Comparison of ENCODE assay signal across 7 mouse cellular contexts in genomic region chr8:117498179-117498914, GRCm38 (mm10). TPM values are rescaled to one million over a fixed set of nuclear protein-coding genes. Genes with fewer than 3 reads are reported as not detected.
A peak's percentile ranks its signal among the peaks of the same experiment; 100 is the strongest.
DNase-seq lines count a peak whose midpoint lies in the region; ATAC-seq and TF ChIP-seq lines count a peak whose summit lies in the region.

Gene Plcg2 (plus strand): TSS chr8:117498291.

- peak within 1 kb of the TSS; percentile 65 for H3K4me3 ChIP-seq in intestine, embryonic 16.5 days (ENCODE audit: low read length)
- H3K4me3 ChIP-seq in liver, postnatal 0 days (ENCODE audit: low read depth, low read length): peak within 1 kb of the TSS; percentile 62
- peak within 1 kb of the TSS; percentile 48 for H3K4me3 ChIP-seq in neural tube, embryonic 11.5 days (ENCODE audit: low read depth, low read length)
- H3K4me3 ChIP-seq in thymus, adult 2 months (ENCODE audit: control insufficient read depth, insufficient read depth, low read length): peak within 1 kb of the TSS; percentile 61

- DNase-seq in R1 (ENCODE audit: low read depth, low spot score): peak; percentile 73
- DNase-seq in brain, embryonic 14.5 days (ENCODE audit: low read depth): peak; percentile 43
- peak; percentile 96 for DNase-seq in heart, adult 11 months
- DNase-seq in liver, postnatal 0 days: peak; percentile 66
- DNase-seq in neural tube, embryonic 11.5 days (ENCODE audit: low spot score): peak; percentile 50
- DNase-seq in thymus, adult 2 months: peak; percentile 59

- no peak for TF ChIP-seq CTCF in brain, embryonic 14.5 days (IDR thresholded peaks at IDR 0.05; ENCODE audit: borderline replicate concordance, extremely low read depth, insufficient read depth, insufficient read length)
- TF ChIP-seq CTCF in liver, postnatal 0 days (IDR thresholded peaks at IDR 0.05; ENCODE audit: low read depth): no peak
- no peak for TF ChIP-seq CTCF in thymus, adult 2 months (IDR thresholded peaks at IDR 0.05; ENCODE audit: borderline replicate concordance, control insufficient read depth, extremely low read depth, insufficient read depth, low read length, poor library complexity)

- no peak for TF ChIP-seq POLR2A in brain, embryonic 14.5 days (IDR thresholded peaks at IDR 0.05; ENCODE audit: borderline replicate concordance, extremely low read depth, insufficient read depth, insufficient read length, poor library complexity, severe bottlenecking)
- TF ChIP-seq POLR2A in thymus, adult 2 months (IDR thresholded peaks at IDR 0.05; ENCODE audit: control insufficient read depth, extremely low read depth, insufficient read depth, low read length, poor library complexity): no peak

- peaks cover 8% of the 10 kb centered on the region for H3K4me1 ChIP-seq in intestine, embryonic 16.5 days (ENCODE audit: control insufficient read depth, insufficient read depth, low read length)
- peaks cover 21% of the 10 kb centered on the region for H3K4me1 ChIP-seq in liver, postnatal 0 days (ENCODE audit: insufficient read depth)
- no peaks in the 10 kb centered on the region for H3K4me1 ChIP-seq in neural tube, embryonic 11.5 days (ENCODE audit: control insufficient read depth, insufficient read depth, low read length)
- H3K4me1 ChIP-seq in thymus, adult 2 months (replicated peaks; ENCODE audit: control insufficient read depth, insufficient read depth, low read length): peaks cover 14% of the 10 kb centered on the region

- H3K36me3 ChIP-seq in intestine, embryonic 16.5 days (ENCODE audit: control insufficient read depth, insufficient read depth, low read length): no peaks in the 10 kb centered on the region
- H3K36me3 ChIP-seq in liver, postnatal 0 days (replicated peaks; ENCODE audit: insufficient read depth, low read length): no peaks in the 10 kb centered on the region
- no peaks in the 10 kb centered on the region for H3K36me3 ChIP-seq in neural tube, embryonic 11.5 days (ENCODE audit: control insufficient read depth, insufficient read depth, low read length)
- H3K36me3 ChIP-seq in thymus, adult 2 months (ENCODE audit: control insufficient read depth, insufficient read depth, low read length): no peaks in the 10 kb centered on the region

- peaks cover 12% of the 10 kb centered on the region; the same call in 1 of the 2 replicates for H3K27me3 ChIP-seq in intestine, embryonic 16.5 days (replicated peaks; ENCODE audit: control insufficient read depth, insufficient read depth, low read length)
- peaks cover 14% of the 10 kb centered on the region; the same call in 1 of the 2 replicates for H3K27me3 ChIP-seq in liver, postnatal 0 days (ENCODE audit: insufficient read depth, low read length)
- H3K27me3 ChIP-seq in neural tube, embryonic 11.5 days (ENCODE audit: control insufficient read depth, insufficient read depth, low read length): peaks cover 15% of the 10 kb centered on the region
- no peaks in the 10 kb centered on the region; the same call in 1 of the 2 replicates for H3K27me3 ChIP-seq in thymus, adult 2 months (ENCODE audit: control insufficient read depth, insufficient read depth, low read length)

- peak; percentile 74 for ATAC-seq in intestine, embryonic 16.5 days
- ATAC-seq in liver, postnatal 0 days: peak; percentile 65
- peak; percentile 38; the same call in 1 of the 2 replicates for ATAC-seq in neural tube, embryonic 11.5 days (ENCODE audit: insufficient read depth, low FRiP score, low TSS enrichment)

- under 1% methylated on average over 61 of the region's 62 CpGs for WGBS in intestine, embryonic 16.5 days
- under 1% methylated on average over 56 of the region's 62 CpGs for WGBS in liver, postnatal 0 days (ENCODE audit: insufficient replicate concordance)
- under 1% methylated on average over 58 of the region's 62 CpGs for WGBS in neural tube, embryonic 11.5 days
- under 1% methylated on average over 61 of the region's 62 CpGs for WGBS in thymus, adult 2 months

- peak within 1 kb of the TSS; percentile 98 for H3K4me2 ChIP-seq in intestine, embryonic 16.5 days (ENCODE audit: low read depth, low read length)
- H3K4me2 ChIP-seq in liver, postnatal 0 days (ENCODE audit: low read depth, low read length): peak within 1 kb of the TSS; percentile 87
- H3K4me2 ChIP-seq in neural tube, embryonic 11.5 days (ENCODE audit: low read depth): peak within 1 kb of the TSS; percentile 100

- H3K9me3 ChIP-seq in intestine, embryonic 16.5 days (ENCODE audit: control insufficient read depth, low read length): no peaks in the 10 kb centered on the region
- H3K9me3 ChIP-seq in liver, postnatal 0 days (ENCODE audit: low read length): no peaks in the 10 kb centered on the region
- no peaks in the 10 kb centered on the region for H3K9me3 ChIP-seq in neural tube, embryonic 11.5 days (ENCODE audit: control insufficient read depth, low read length)

- no peak for TF ChIP-seq EP300 in liver, postnatal 0 days (IDR thresholded peaks at IDR 0.05; ENCODE audit: low read depth)

- H3K9ac ChIP-seq in intestine, embryonic 16.5 days (ENCODE audit: low read depth, low read length): peak within 1 kb of the TSS; percentile 73
- H3K9ac ChIP-seq in liver, postnatal 0 days (replicated peaks): peak within 1 kb of the TSS; percentile 70
- peak within 1 kb of the TSS; percentile 37 for H3K9ac ChIP-seq in neural tube, embryonic 11.5 days (ENCODE audit: low read length)

- H3K27ac ChIP-seq in intestine, embryonic 16.5 days (ENCODE audit: low read length): no peak within 1 kb of the TSS
- H3K27ac ChIP-seq in liver, postnatal 0 days (ENCODE audit: low read depth): peak within 1 kb of the TSS; percentile 71
- H3K27ac ChIP-seq in neural tube, embryonic 11.5 days (ENCODE audit: low read depth, low read length): no peak within 1 kb of the TSS
- H3K27ac ChIP-seq in thymus, adult 2 months (ENCODE audit: control insufficient read depth, insufficient read depth, low read length): no peak within 1 kb of the TSS

RNA-seq across cellular contexts. Expression of gene Plcg2, which starts in this region (rescaled TPM):
- polyA plus RNA-seq in brain, embryonic 14.5 days (2012; rRNA removed): 0.82 and 1.5 TPM in 2 replicates
- 3.6 and 3.7 TPM in 2 replicates for polyA plus RNA-seq in intestine, embryonic 16.5 days (2015; fragmentation: Nextera tagmentation; extraction: Ambion mirVana)
- polyA plus RNA-seq in liver, postnatal 0 days (2015; fragmentation: Nextera tagmentation; extraction: Ambion mirVana): 5.9 and 7.3 TPM in 2 replicates
- polyA plus RNA-seq in neural tube, embryonic 11.5 days (2014; fragmentation: Nextera tagmentation; extraction: Ambion mirVana): 3.1 and 3.4 TPM in 2 replicates
- polyA plus RNA-seq in thymus, adult 2 months (2012; rRNA removed): 9.0 and 10.7 TPM in 2 replicates

Comparison
In these comparisons a context has a peak if more than half of its experiments do, and no peak if none do; other contexts are left out.
1. DNase-seq: peak in every context shown above with its lines; median percentile 96 in heart, adult 11 months; 73 in R1; 66 in liver, postnatal 0 days; 59 in thymus, adult 2 months; 50 in neural tube, embryonic 11.5 days; 43 in brain, embryonic 14.5 days.